Mouse (Mus musculus) stomach, embryonic 14.5 days (tissue): ENCODE results near the gene Fkbp2. TPM values are rescaled to one million over a fixed set of nuclear protein-coding genes. Genes with fewer than 3 reads are reported as not detected.
A peak's percentile ranks its signal among the peaks of the same experiment; 100 is the strongest.
"Not testable (repeated sequence)": the region's sequence is repeated elsewhere in the genome, so short reads cannot be mapped to it uniquely, and the experiment has no call there.

ENCODE experiments used
- ATAC-seq: fragments of 200-750 bp; cut with Nextera tagmentation; 2 replicates; pipeline ENCODE4 v1.8.0; 2017; ENCODE audit warnings: low read depth, moderate TSS enrichment; ENCODE audit not compliant: insufficient number of reproducible peaks, insufficient read depth, low FRiP score
- H3K27ac ChIP-seq: fragments of 300-500 bp; sonication (generic); 2 replicates; pipeline ENCODE4 v1.5.1; 2014; ENCODE audit warnings: mild to moderate bottlenecking, low read length, moderate library complexity, mixed read lengths
- H3K27me3 ChIP-seq: fragments of 300-500 bp; sonication (generic); 2 replicates; pipeline ENCODE4 v1.6.1; 2014; ENCODE audit warnings: low read length, control low read depth, mixed read lengths; ENCODE audit not compliant: control insufficient read depth, insufficient read depth
- H3K36me3 ChIP-seq: fragments of 300-500 bp; sonication (generic); 2 replicates; pipeline ENCODE4 v1.6.1; 2014; ENCODE audit warnings: mild to moderate bottlenecking, control low read depth, low read length, moderate library complexity, mixed read lengths; ENCODE audit not compliant: control insufficient read depth, insufficient read depth
- H3K4me1 ChIP-seq: fragments of 300-500 bp; sonication (generic); 2 replicates; pipeline ENCODE4 v1.6.1; 2014; ENCODE audit warnings: low read length, control low read depth, mixed read lengths; ENCODE audit not compliant: control insufficient read depth, insufficient read depth
- H3K4me2 ChIP-seq: fragments of 300-500 bp; sonication (generic); replicated peaks from 2 replicates; pipeline ENCODE4 v1.6.1; 2014; ENCODE audit warnings: low read depth, low read length, control low read depth
- H3K4me3 ChIP-seq: fragments of 300-500 bp; sonication (generic); 2 replicates; pipeline ENCODE4 v1.5.1; 2014; ENCODE audit warnings: low read depth, low read length, control low read depth
- H3K9ac ChIP-seq: fragments of 300-500 bp; sonication (generic); replicated peaks from 2 replicates; pipeline ENCODE4 v1.6.1; 2014; ENCODE audit warnings: low read depth, mild to moderate bottlenecking, control low read depth, low read length, moderate library complexity, mixed read lengths
- H3K9me3 ChIP-seq: fragments of 300-500 bp; sonication (generic); 2 replicates; pipeline ENCODE4 v1.6.1; 2016; ENCODE audit warnings: low read depth, low read length, control low read depth; ENCODE audit not compliant: control insufficient read depth
- WGBS: fragments of 180-500 bp; shearing (Covaris S2); extraction: QIAGEN DNeasy Blood & Tissue Kit; methylation state at CpG from one replicate; pipeline ENCODE4 v1.1.7; 2014; 5-methylcytosine and 5-hydroxymethylcytosine counted together
- polyA plus RNA-seq: library from polyadenylated mRNA; unstranded; fragments of >200 nt; fragmentation: Nextera tagmentation; extraction: Ambion mirVana; gene quantifications from 2 replicates; pipeline ENCODE4 v1.2.1, GENCODE M21; 2014

Gene Fkbp2
- polyA plus RNA-seq, 1 experiment from 2014 or later, result 94.1 TPM

- Histone ChIP-seq H3K9me3 (no peaks in the 10 kb centered on the region), H3K9ac (peak overlapping the region; percentile 40), H3K27me3 (no peaks in the 10 kb centered on the region), H3K4me1 (peaks cover 25% of the 10 kb centered on the region), H3K27ac (no peak overlapping the region), H3K4me3 (peak overlapping the region; percentile 48), H3K4me2 (peak overlapping the region; percentile 92), H3K36me3 (no peaks in the 10 kb centered on the region)
- ATAC-seq, result no peak
- 57% methylated on average over 14 of the region's 14 CpGs for WGBS
Measured at GRCm38 (mm10) chr19:6993011-6993770, 12.9 kb upstream of the Fkbp2 start.

DNA sequence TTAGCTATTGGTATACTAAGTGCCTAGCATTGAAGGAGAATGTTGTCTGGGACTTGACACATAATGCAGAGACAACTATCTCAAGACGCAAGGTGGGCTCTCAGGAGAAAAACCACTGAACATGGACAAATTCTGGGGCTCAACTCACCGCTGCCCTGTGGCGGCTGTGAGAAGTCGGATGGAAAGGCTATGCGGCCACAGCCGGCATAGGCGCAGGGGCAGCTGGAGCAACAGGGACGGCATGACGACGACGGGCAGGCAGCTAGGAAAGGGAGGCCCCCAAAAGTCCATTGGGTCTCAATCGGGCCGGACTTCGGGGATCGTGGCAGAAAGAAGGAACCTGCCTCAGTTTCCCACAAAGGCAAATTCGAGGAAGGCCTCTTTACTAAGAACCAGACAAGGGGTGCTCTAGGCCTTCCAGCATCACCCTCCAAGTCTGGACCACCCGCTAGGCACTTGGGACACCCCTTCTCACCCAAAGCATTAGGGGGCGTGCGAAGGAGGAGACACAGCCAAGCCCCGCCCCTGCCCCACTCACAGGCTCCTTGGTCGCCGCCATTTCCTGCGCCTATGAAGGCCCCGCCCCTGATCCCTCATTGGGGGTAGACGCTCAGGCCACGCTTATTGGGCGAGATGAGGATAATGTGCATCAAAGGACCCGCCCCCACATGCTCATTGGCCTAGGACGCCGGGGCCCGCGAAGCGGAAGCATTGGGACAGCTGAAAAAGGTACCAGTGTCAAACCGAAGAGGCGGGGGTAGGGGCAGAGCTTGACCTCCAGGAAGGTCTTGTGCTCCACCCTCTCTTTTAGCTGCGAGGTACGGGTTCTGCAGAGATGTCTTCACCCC, 11.9 kb upstream of the Fkbp2 start, which contains the start of gene Dnajc4:
Gene Dnajc4, minus strand, starts transcription at position 562 of the 848 bp plus-strand sequence.
- Histone ChIP-seq H3K27ac (peak within 1 kb of the TSS; percentile 36; the same call in 1 of the 2 replicates), H3K27me3 (no peaks in the 10 kb centered on the region), H3K36me3 (no peaks in the 10 kb centered on the region), H3K4me1 (peaks cover 29% of the 10 kb centered on the region), H3K4me2 (peak within 1 kb of the TSS; percentile 92), H3K9me3 (no peaks in the 10 kb centered on the region), H3K9ac (peak within 1 kb of the TSS; percentile 60), H3K4me3 (peak within 1 kb of the TSS; percentile 48)
- WGBS, result under 1% methylated on average over 37 of the region's 37 CpGs
- ATAC-seq, result peak; percentile 94

GRCm38 (mm10) chr19:6991166-6991565, 10.9 kb upstream of the Fkbp2 start:
- WGBS, result 90% methylated on average over 6 of the region's 6 CpGs
- not testable (repeated sequence) for H3K36me3 ChIP-seq, H3K4me3 ChIP-seq, H3K27me3 ChIP-seq, H3K4me2 ChIP-seq, ATAC-seq, H3K9me3 ChIP-seq, H3K27ac ChIP-seq, H3K9ac ChIP-seq
- H3K4me1 ChIP-seq, result peaks cover 30% of the 10 kb centered on the region

GRCm38 (mm10) chr19:6990712-6991111, 10.4 kb upstream of the Fkbp2 start:
- ATAC-seq, result no peak
- H3K9me3 ChIP-seq, result no peaks in the 10 kb centered on the region
- no peak overlapping the region for H3K4me2 ChIP-seq
- WGBS, result 86% methylated on average over 6 of the region's 6 CpGs
- H3K36me3 ChIP-seq, result no peaks in the 10 kb centered on the region
- peaks cover 32% of the 10 kb centered on the region for H3K4me1 ChIP-seq
- H3K27ac ChIP-seq, result no peak overlapping the region
- no peaks in the 10 kb centered on the region for H3K27me3 ChIP-seq
- H3K9ac ChIP-seq, result no peak overlapping the region
- H3K4me3 ChIP-seq, result no peak overlapping the region

- Histone ChIP-seq H3K27me3 (no peaks in the 10 kb centered on the region), H3K9ac (no peak overlapping the region), H3K4me1 (peaks cover 23% of the 10 kb centered on the region), H3K27ac (no peak overlapping the region), H3K36me3 (peaks cover 9% of the 10 kb centered on the region; the same call in 1 of the 2 replicates), H3K9me3 (no peaks in the 10 kb centered on the region), H3K4me3 (no peak overlapping the region), H3K4me2 (no peak overlapping the region)
- ATAC-seq, result no peak
- WGBS, result 82% methylated on average over 8 of the region's 8 CpGs
Measured at GRCm38 (mm10) chr19:6989251-6989650, 8.9 kb upstream of the Fkbp2 start.

GRCm38 (mm10) chr19:6987904-6988285, 7.6 kb upstream of the Fkbp2 start:
- peak overlapping the region; percentile 80 for H3K4me3 ChIP-seq
- no peaks in the 10 kb centered on the region for H3K9me3 ChIP-seq
- peaks cover 20% of the 10 kb centered on the region for H3K4me1 ChIP-seq
- H3K4me2 ChIP-seq, result peak overlapping the region; percentile 89
- no peaks in the 10 kb centered on the region for H3K27me3 ChIP-seq
- 10% methylated on average over 8 of the region's 8 CpGs for WGBS
- peaks cover 15% of the 10 kb centered on the region; the same call in 1 of the 2 replicates for H3K36me3 ChIP-seq
- H3K9ac ChIP-seq, result peak overlapping the region; percentile 87
- no peak for ATAC-seq
- peak overlapping the region; percentile 72; the same call in 1 of the 2 replicates for H3K27ac ChIP-seq

DNA sequence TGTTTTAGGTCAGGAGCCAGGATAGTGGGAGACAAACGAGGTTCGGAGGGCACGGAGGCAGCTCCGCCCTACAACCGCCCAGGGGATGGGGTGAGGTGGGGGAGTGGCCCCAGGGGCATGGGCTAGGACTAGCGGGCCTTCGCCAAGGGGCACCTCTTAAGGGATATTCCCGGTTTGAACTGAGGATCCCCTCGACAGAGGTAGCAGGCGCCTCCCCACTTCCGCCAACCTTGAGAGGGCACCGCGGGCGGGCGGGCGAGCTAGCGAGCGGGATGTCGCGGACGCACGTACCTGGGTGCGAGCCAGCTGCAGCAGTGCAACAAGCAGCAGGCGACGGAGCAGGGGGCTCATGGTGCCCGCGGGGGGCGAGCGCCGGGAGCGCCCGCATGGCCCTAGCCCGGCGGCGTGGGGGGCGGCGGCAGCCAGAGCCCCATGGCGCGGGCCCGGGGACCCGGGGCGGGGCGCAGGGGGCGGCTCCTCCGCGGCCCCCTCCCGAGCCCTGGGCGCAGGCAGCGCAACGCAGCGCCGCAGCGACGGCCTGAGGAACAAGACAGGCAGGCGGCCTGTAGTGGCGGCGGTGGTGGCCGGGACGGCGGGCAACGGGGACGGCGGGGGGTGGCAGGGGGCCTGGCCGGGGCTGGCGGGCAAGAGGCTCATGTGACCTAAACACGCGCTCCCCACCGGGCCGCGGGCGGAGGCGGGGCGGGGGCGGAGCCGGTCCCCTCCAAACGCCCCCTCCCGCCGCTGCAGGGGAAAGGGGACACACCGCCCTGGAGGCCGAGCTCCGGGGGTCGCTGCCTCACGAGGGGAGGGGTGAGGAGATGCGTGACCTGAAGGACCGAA, 7.0 kb upstream of the Fkbp2 start, which contains the start of gene Vegfb:
Gene Vegfb, minus strand, starts transcription at position 591 of the 843 bp plus-strand sequence.
- ATAC-seq, result peak; percentile 50
- H3K27me3 ChIP-seq, result no peaks in the 10 kb centered on the region
- H3K4me2 ChIP-seq, result peak within 1 kb of the TSS; percentile 89
- peaks cover 18% of the 10 kb centered on the region for H3K4me1 ChIP-seq
- peak within 1 kb of the TSS; percentile 72; the same call in 1 of the 2 replicates for H3K27ac ChIP-seq
- H3K4me3 ChIP-seq, result peak within 1 kb of the TSS; percentile 80
- H3K36me3 ChIP-seq, result peaks cover 20% of the 10 kb centered on the region; the same call in 1 of the 2 replicates
- WGBS, result under 1% methylated on average over 78 of the region's 85 CpGs
- H3K9ac ChIP-seq, result peak within 1 kb of the TSS; percentile 87
- H3K9me3 ChIP-seq, result no peaks in the 10 kb centered on the region
